Mouse (Mus musculus): ENCODE results near the gene Nfatc2. TPM values are rescaled to one million over a fixed set of nuclear protein-coding genes. Genes with fewer than 3 reads are reported as not detected.

Gene Nfatc2
- total and polyA plus RNA-seq, 3 experiments: 3.5 to 4.9 (median 4.7) TPM

- no peak for DNase-seq
These were observed 8.3 kb upstream of the Nfatc2 start for GRCm38 (mm10) chr2:168609653-168610248.

GRCm38 (mm10) chr2:168608125-168608564 lies 6.7 kb upstream of the Nfatc2 start:
- no peak for DNase-seq

GRCm38 (mm10) chr2:168604655-168605070 lies 3.2 kb upstream of the Nfatc2 start:
- DNase-seq: no peak

GRCm38 (mm10) chr2:168602387-168602741 lies 907 bp upstream of the Nfatc2 start:
- DNase-seq: no peak

- no peak for DNase-seq
These were observed 537 bp downstream of the Nfatc2 start for GRCm38 (mm10) chr2:168600750-168601490.

GRCm38 (mm10) chr2:168595693-168596092 lies 5.8 kb downstream of the Nfatc2 start:
- no peak for DNase-seq

- peak; percentile 81 for DNase-seq
These were observed 7.8 kb downstream of the Nfatc2 start for GRCm38 (mm10) chr2:168593676-168594075.

- no peak for DNase-seq
These were observed 8.5 kb downstream of the Nfatc2 start for GRCm38 (mm10) chr2:168593004-168593403.

GRCm38 (mm10) chr2:168591076-168591475 lies 10.4 kb downstream of the Nfatc2 start:
- no peak for DNase-seq

- DNase-seq: no peak
These were observed 10.9 kb downstream of the Nfatc2 start for GRCm38 (mm10) chr2:168590556-168590955.

GRCm38 (mm10) chr2:168590168-168590551 lies 11.3 kb downstream of the Nfatc2 start:
- DNase-seq: peak; percentile 69

- DNase-seq: no peak
These were observed 11.9 kb downstream of the Nfatc2 start for GRCm38 (mm10) chr2:168589368-168590167.

- no peak for DNase-seq
These were observed 12.7 kb downstream of the Nfatc2 start for GRCm38 (mm10) chr2:168588591-168589367.

GRCm38 (mm10) chr2:168587159-168587558 lies 14.3 kb downstream of the Nfatc2 start:
- DNase-seq: peak; percentile 42

- no peak for DNase-seq
These were observed 14.9 kb downstream of the Nfatc2 start for GRCm38 (mm10) chr2:168586512-168586911.

GRCm38 (mm10) chr2:168584857-168585256 lies 16.6 kb downstream of the Nfatc2 start:
- no peak for DNase-seq

GRCm38 (mm10) chr2:168584408-168584807 lies 17.0 kb downstream of the Nfatc2 start:
- DNase-seq: no peak

GRCm38 (mm10) chr2:168583084-168583483 lies 18.4 kb downstream of the Nfatc2 start:
- no peak for DNase-seq

- DNase-seq: no peak
These were observed 20.1 kb downstream of the Nfatc2 start for GRCm38 (mm10) chr2:168581207-168581854.

GRCm38 (mm10) chr2:168580295-168580915 lies 21.1 kb downstream of the Nfatc2 start:
- DNase-seq: no peak

GRCm38 (mm10) chr2:168579601-168580130 lies 21.8 kb downstream of the Nfatc2 start:
- no peak for DNase-seq

Measured in adrenal gland, adult 2 months (tissue).